Mouse (Mus musculus) liver, adult 2 months (tissue): ENCODE data around the gene Plpp4. TPM values are rescaled to one million over a fixed set of nuclear protein-coding genes. Genes with fewer than 3 reads are reported as not detected.
A peak's percentile ranks its signal among the peaks of the same experiment; 100 is the strongest.

ENCODE experiments used
- DNase-seq: peaks from one replicate; pipeline ENCODE4 v3.0.0-alpha.2; 2011; ENCODE audit warnings: low read depth, low spot score; ENCODE audit errors: extremely low read depth
- H3K27ac ChIP-seq: fragments of 200-500 bp; replicated peaks from 2 replicates; pipeline ENCODE4 v1.5.1; 2012; ENCODE audit warnings: low read depth, mild to moderate bottlenecking, control low read depth, inconsistent platforms, low read length; ENCODE audit not compliant: insufficient read depth
- H3K27me3 ChIP-seq: fragments of 200-500 bp; 2 replicates; pipeline ENCODE4 v1.6.1; 2012; ENCODE audit warnings: mild to moderate bottlenecking, moderate library complexity, low read length, inconsistent platforms; ENCODE audit not compliant: control insufficient read depth, insufficient read depth
- H3K36me3 ChIP-seq: fragments of 200-500 bp; 2 replicates; pipeline ENCODE4 v1.6.1; 2012; ENCODE audit warnings: low read length, inconsistent platforms; ENCODE audit not compliant: control insufficient read depth, insufficient read depth
- H3K4me1 ChIP-seq: fragments of 200-500 bp; 2 replicates; pipeline ENCODE4 v1.6.1; 2011; ENCODE audit warnings: low read length; ENCODE audit not compliant: control insufficient read depth, insufficient read depth
- H3K4me3 ChIP-seq: fragments of 200-500 bp; 2 replicates; pipeline ENCODE4 v1.5.1; 2011; ENCODE audit warnings: low read depth, mild to moderate bottlenecking, control low read depth, low read length, moderate library complexity; ENCODE audit not compliant: insufficient read depth
- H3K79me2 ChIP-seq: fragments of 200-500 bp; 2 replicates; pipeline ENCODE4 v1.6.1; 2012; ENCODE audit warnings: inconsistent platforms, mild to moderate bottlenecking, low read length, moderate library complexity; ENCODE audit not compliant: control insufficient read depth, insufficient read depth
- H3K9ac ChIP-seq: fragments of 200-500 bp; 2 replicates; pipeline ENCODE4 v1.6.1; 2012; ENCODE audit warnings: low read depth, mild to moderate bottlenecking, control low read depth, inconsistent platforms, low read length
- CTCF ChIP-seq: fragments of 200-500 bp; IDR thresholded peaks from 2 replicates; pipeline ENCODE4 v1.5.1; 2011; ENCODE audit warnings: low read depth, low read length, control low read depth
- POLR2A ChIP-seq: fragments of 200-500 bp; IDR thresholded peaks from 2 replicates; pipeline ENCODE4 v1.6.1; 2011; ENCODE audit warnings: low read length, control low read depth; ENCODE audit not compliant: insufficient read depth; ENCODE audit errors: extremely low read depth
- WGBS: fragments of 180-500 bp; shearing (Covaris S2); methylation state at CpG from one replicate; pipeline ENCODE4 v1.1.7; 2018; 5-methylcytosine and 5-hydroxymethylcytosine counted together
- polyA plus RNA-seq: library from polyadenylated mRNA; depleted of rRNA; stranded (reverse); fragments of >200 nt; gene quantifications from 2 replicates; pipeline ENCODE4 v1.2.3, GENCODE M21; 2012
- total RNA-seq: library from RNA; depleted of rRNA; stranded (reverse); fragments of >200 nt; gene quantifications from 2 replicates; pipeline ENCODE4 v1.2.3, GENCODE M21; 2014

Gene Plpp4
- total and polyA plus RNA-seq, 2 experiments = not detected

DNA sequence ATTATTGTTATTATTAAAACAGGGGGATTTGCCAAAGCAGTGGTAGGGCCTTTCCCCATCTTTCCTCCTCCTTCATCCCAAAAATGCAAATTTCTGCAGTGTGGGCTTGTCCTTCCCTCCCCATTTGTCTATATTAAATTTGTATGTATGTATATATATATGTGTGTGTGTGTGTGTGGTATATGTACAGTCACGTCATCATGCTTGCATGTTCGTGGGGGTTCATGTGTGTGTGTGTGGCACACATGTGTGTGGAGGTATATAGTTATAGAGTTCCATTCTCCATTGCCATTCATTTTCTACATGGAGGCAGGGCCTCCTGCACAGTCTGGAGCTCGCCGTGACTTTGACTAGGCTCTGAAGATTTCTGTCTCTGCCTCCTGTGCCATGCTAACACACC lies 22.0 kb downstream of the Plpp4 start:
- H3K27ac ChIP-seq = no peak overlapping the region
- no peak overlapping the region for H3K9ac ChIP-seq
- no peaks in the 10 kb centered on the region for H3K36me3 ChIP-seq
- H3K27me3 ChIP-seq = no peaks in the 10 kb centered on the region
- H3K79me2 ChIP-seq = no peaks in the 10 kb centered on the region
- TF ChIP-seq POLR2A (no peak), CTCF (no peak)
- DNase-seq = no peak
- WGBS = 80% methylated on average over 4 of the region's 4 CpGs
- no peaks in the 10 kb centered on the region for H3K4me1 ChIP-seq
- H3K4me3 ChIP-seq = no peak overlapping the region

GRCm38 (mm10) chr7:129279261-129279660 lies 22.4 kb downstream of the Plpp4 start:
- no peak for DNase-seq
- no peak for TF ChIP-seq CTCF
- TF ChIP-seq POLR2A = no peak
- H3K27ac ChIP-seq = no peak overlapping the region
- H3K4me1 ChIP-seq = no peaks in the 10 kb centered on the region
- H3K79me2 ChIP-seq = no peaks in the 10 kb centered on the region
- no peaks in the 10 kb centered on the region for H3K36me3 ChIP-seq
- H3K9ac ChIP-seq = no peak overlapping the region
- WGBS = 61% methylated on average over 4 of the region's 4 CpGs
- H3K27me3 ChIP-seq = no peaks in the 10 kb centered on the region
- H3K4me3 ChIP-seq = no peak overlapping the region

- 80% methylated on average over 4 of the region's 4 CpGs for WGBS
- peaks cover 2% of the 10 kb centered on the region; the same call in 1 of the 2 replicates for H3K27me3 ChIP-seq
- no peaks in the 10 kb centered on the region for H3K79me2 ChIP-seq
- no peak for DNase-seq
- H3K4me1 ChIP-seq = no peaks in the 10 kb centered on the region
- TF ChIP-seq POLR2A (no peak), CTCF (no peak)
- no peak overlapping the region for H3K9ac ChIP-seq
- H3K4me3 ChIP-seq = no peak overlapping the region
- no peaks in the 10 kb centered on the region for H3K36me3 ChIP-seq
- no peak overlapping the region for H3K27ac ChIP-seq
Measured at GRCm38 (mm10) chr7:129281966-129282365, 25.1 kb downstream of the Plpp4 start.

DNA sequence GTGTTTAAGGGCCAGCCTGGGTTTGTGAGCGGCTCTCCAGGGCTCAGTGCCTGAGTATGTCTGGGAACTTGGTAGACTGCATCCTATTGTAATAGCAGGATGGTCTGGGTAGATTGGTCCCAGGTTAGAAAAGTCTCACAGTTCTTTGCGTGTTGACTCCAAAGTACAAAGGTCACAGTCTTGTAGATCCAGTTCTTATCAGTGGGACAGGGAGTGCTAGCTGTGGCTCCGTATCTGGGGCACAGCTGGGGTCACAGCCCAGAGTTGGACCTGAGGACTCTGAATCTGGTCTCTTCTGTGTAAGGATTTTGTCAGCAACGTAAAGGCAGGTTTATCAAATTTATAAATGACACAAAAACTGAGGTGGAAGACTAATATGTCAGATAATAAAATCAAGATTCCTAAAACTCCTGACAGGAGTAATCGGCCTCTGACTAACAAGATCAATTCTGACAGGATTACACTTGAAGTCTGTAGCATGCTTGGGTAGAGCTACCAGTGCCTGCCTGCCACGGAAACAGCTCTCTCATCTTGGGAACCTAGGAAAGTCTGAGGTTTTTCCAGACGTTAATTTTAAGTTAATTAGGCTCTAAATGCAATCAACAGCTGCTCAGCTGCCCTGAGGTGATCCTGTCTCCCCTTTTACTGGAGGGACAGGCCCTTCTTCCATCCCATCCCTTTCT lies 28.5 kb downstream of the Plpp4 start:
- H3K27me3 ChIP-seq = peaks cover 2% of the 10 kb centered on the region; the same call in 1 of the 2 replicates
- WGBS = 33% methylated on average over 7 of the region's 7 CpGs
- no peak overlapping the region for H3K27ac ChIP-seq
- TF ChIP-seq POLR2A (no peak), CTCF (no peak)
- H3K36me3 ChIP-seq = no peaks in the 10 kb centered on the region
- DNase-seq = peak; percentile 8
- no peaks in the 10 kb centered on the region for H3K79me2 ChIP-seq
- H3K4me3 ChIP-seq = no peak overlapping the region
- H3K4me1 ChIP-seq = no peaks in the 10 kb centered on the region
- no peak overlapping the region for H3K9ac ChIP-seq

DNA sequence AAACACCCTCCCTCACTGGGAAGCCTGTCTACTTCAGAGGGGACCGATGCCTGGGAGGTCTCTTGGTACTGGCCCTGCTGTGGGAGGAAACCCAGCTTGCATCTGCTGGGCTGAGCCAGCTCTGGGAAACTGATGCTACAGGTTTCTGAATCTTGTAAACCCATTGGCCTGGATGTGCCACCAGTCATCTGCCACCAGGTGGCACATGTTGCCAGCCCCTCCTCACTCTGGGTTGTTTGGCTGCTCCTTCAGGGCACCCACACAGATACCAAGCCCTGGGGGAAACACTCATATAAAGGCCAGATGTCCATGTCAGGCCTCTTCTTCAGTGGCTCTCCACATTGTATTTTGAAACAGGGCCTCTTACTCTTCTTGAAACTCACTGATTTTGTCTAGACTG lies 36.4 kb downstream of the Plpp4 start:
- TF ChIP-seq POLR2A (no peak), CTCF (peak; percentile 27; the same call in 1 of the 2 replicates)
- H3K27me3 ChIP-seq = no peaks in the 10 kb centered on the region
- no peak overlapping the region for H3K9ac ChIP-seq
- no peaks in the 10 kb centered on the region for H3K36me3 ChIP-seq
- H3K79me2 ChIP-seq = no peaks in the 10 kb centered on the region
- no peak overlapping the region for H3K4me3 ChIP-seq
- no peak overlapping the region for H3K27ac ChIP-seq
- DNase-seq = no peak
- H3K4me1 ChIP-seq = no peaks in the 10 kb centered on the region
- 84% methylated on average over 1 of the region's 1 CpGs for WGBS

DNA sequence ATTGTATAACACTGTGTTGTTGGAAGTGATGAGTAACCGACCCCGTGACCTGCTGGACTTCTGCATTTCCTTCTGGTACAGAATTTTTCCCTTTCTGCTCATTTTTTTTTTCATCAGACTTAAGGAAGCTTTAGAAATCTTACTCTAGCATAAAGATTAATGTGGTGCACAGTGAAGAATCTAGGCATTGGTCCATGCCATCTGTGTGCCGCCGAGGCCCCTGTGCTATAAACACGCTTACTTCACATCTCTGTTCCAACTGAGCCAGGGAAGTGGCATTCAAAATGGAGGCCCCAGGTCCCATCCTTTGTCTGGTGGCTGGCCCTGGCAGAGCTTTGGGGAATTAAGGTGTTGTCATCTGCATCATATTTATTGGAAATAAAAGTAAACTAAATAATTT lies 44.8 kb downstream of the Plpp4 start:
- Histone ChIP-seq H3K27ac (no peak overlapping the region), H3K27me3 (no peaks in the 10 kb centered on the region), H3K79me2 (no peaks in the 10 kb centered on the region), H3K4me3 (no peak overlapping the region), H3K4me1 (no peaks in the 10 kb centered on the region), H3K36me3 (no peaks in the 10 kb centered on the region), H3K9ac (no peak overlapping the region)
- DNase-seq = peak; percentile 18
- no peak for TF ChIP-seq POLR2A
- TF ChIP-seq CTCF = no peak
- WGBS = 95% methylated on average over 5 of the region's 5 CpGs
